Mouse (Mus musculus) neural tube, embryonic 15.5 days (tissue): ENCODE data around the gene Fermt2. TPM values are rescaled to one million over a fixed set of nuclear protein-coding genes. Genes with fewer than 3 reads are reported as not detected.

ENCODE experiments used
- ATAC-seq: fragments of 200-750 bp; cut with Nextera tagmentation; 2 replicates; pipeline ENCODE4 v1.8.0; 2017; ENCODE audit warnings: mild to moderate bottlenecking, moderate TSS enrichment, moderate library complexity; ENCODE audit not compliant: low FRiP score
- H3K27ac ChIP-seq: fragments of 300-500 bp; sonication (generic); replicated peaks from 2 replicates; pipeline ENCODE4 v1.5.1; 2015; ENCODE audit warnings: mild to moderate bottlenecking, inconsistent platforms
- H3K27me3 ChIP-seq: fragments of 300-500 bp; sonication (generic); replicated peaks from 2 replicates; pipeline ENCODE4 v1.6.1; 2015; ENCODE audit warnings: inconsistent platforms
- H3K36me3 ChIP-seq: fragments of 300-500 bp; sonication (generic); 2 replicates; pipeline ENCODE4 v1.6.1; 2015; ENCODE audit warnings: inconsistent platforms
- H3K4me1 ChIP-seq: fragments of 300-500 bp; sonication (generic); 2 replicates; pipeline ENCODE4 v1.6.1; 2015; ENCODE audit warnings: inconsistent platforms
- H3K4me2 ChIP-seq: fragments of 300-500 bp; sonication (generic); 2 replicates; pipeline ENCODE4 v1.6.1; 2015; ENCODE audit warnings: inconsistent platforms, mild to moderate bottlenecking, moderate library complexity
- H3K4me3 ChIP-seq: fragments of 300-500 bp; sonication (generic); replicated peaks from 2 replicates; pipeline ENCODE4 v1.5.1; 2015; ENCODE audit warnings: mild to moderate bottlenecking, inconsistent platforms
- H3K9ac ChIP-seq: fragments of 300-500 bp; sonication (generic); replicated peaks from 2 replicates; pipeline ENCODE4 v1.6.1; 2015; ENCODE audit warnings: mild to moderate bottlenecking, inconsistent platforms
- H3K9me3 ChIP-seq: fragments of 300-500 bp; sonication (generic); replicated peaks from 2 replicates; pipeline ENCODE4 v1.6.1; 2016; ENCODE audit warnings: inconsistent platforms
- WGBS: fragments of 180-500 bp; shearing (Covaris S2); methylation state at CpG from one replicate; pipeline ENCODE4 v1.1.7; 2015; ENCODE audit warnings: mixed read lengths; 5-methylcytosine and 5-hydroxymethylcytosine counted together
- polyA plus RNA-seq: library from polyadenylated mRNA; unstranded; fragments of >200 nt; fragmentation: Nextera tagmentation; extraction: Ambion mirVana; gene quantifications from 2 replicates; pipeline ENCODE4 v1.2.1, GENCODE M21; 2015

Gene Fermt2
- polyA plus RNA-seq, 1 experiment from 2014 or later, result 78.7 TPM

- H3K4me3 ChIP-seq, result no peak overlapping the region
- ATAC-seq, result no peak
- WGBS, result 64% methylated on average over 4 of the region's 4 CpGs
These were observed 107.5 kb downstream of the Fermt2 start for GRCm38 (mm10) chr14:45422371-45422770.

GRCm38 (mm10) chr14:45419323-45419722, 110.6 kb downstream of the Fermt2 start:
- WGBS, result 78% methylated on average over 4 of the region's 4 CpGs
- Histone ChIP-seq H3K36me3 (no peaks in the 10 kb centered on the region), H3K4me1 (no peaks in the 10 kb centered on the region), H3K9ac (no peak overlapping the region), H3K4me2 (no peak overlapping the region), H3K4me3 (no peak overlapping the region), H3K9me3 (no peaks in the 10 kb centered on the region), H3K27ac (no peak overlapping the region), H3K27me3 (no peaks in the 10 kb centered on the region)
- no peak for ATAC-seq

More at GRCm38 (mm10) chr14:45422371-45422770, 107.5 kb downstream of the Fermt2 start:
- Histone ChIP-seq H3K36me3 (no peaks in the 10 kb centered on the region), H3K9ac (no peak overlapping the region), H3K27ac (no peak overlapping the region), H3K9me3 (0 out of 2 replicates have a peak, but pooled peaks cover 3% of the 10 kb centered on the region), H3K27me3 (no peaks in the 10 kb centered on the region), H3K4me2 (no peak overlapping the region), H3K4me1 (no peaks in the 10 kb centered on the region)

GRCm38 (mm10) chr14:45418553-45418952, 111.4 kb downstream of the Fermt2 start:
- Histone ChIP-seq H3K4me2 (no peak overlapping the region), H3K27ac (no peak overlapping the region), H3K9me3 (no peaks in the 10 kb centered on the region), H3K27me3 (no peaks in the 10 kb centered on the region), H3K9ac (no peak overlapping the region), H3K36me3 (no peaks in the 10 kb centered on the region), H3K4me1 (no peaks in the 10 kb centered on the region), H3K4me3 (no peak overlapping the region)
- ATAC-seq, result no peak
- WGBS, result 84% methylated on average over 3 of the region's 3 CpGs

GRCm38 (mm10) chr14:45416265-45416664, 113.7 kb downstream of the Fermt2 start:
- H3K9ac ChIP-seq, result no peak overlapping the region
- no peaks in the 10 kb centered on the region for H3K36me3 ChIP-seq
- no peak overlapping the region for H3K4me3 ChIP-seq
- ATAC-seq, result no peak
- H3K4me2 ChIP-seq, result no peak overlapping the region
- H3K27me3 ChIP-seq, result no peaks in the 10 kb centered on the region
- WGBS, result 95% methylated on average over 4 of the region's 4 CpGs
- no peak overlapping the region for H3K27ac ChIP-seq
- H3K9me3 ChIP-seq, result no peaks in the 10 kb centered on the region
- H3K4me1 ChIP-seq, result no peaks in the 10 kb centered on the region

Other genes with a start within 250 kb of the Fermt2 start
- gene Ero1l, start 211.3 kb downstream of the Fermt2 start, polyA plus RNA-seq, result 19.8 and 20.1 TPM in 2 replicates
- gene Psmc6, start 200.3 kb downstream of the Fermt2 start, polyA plus RNA-seq, result 148 and 153 TPM in 2 replicates
- 68.0 and 68.8 TPM in 2 replicates for gene Styx, start 179.0 kb downstream of the Fermt2 start, polyA plus RNA-seq
- 29.4 and 32.6 TPM in 2 replicates for gene Gnpnat1, start 125.2 kb downstream of the Fermt2 start, polyA plus RNA-seq
- gene Ddhd1, start 128.0 kb upstream of the Fermt2 start, polyA plus RNA-seq, result 20.0 and 20.1 TPM in 2 replicates